Mouse (Mus musculus) bone marrow, adult 2 months (tissue): ENCODE measurements around the gene Smc4.

ENCODE experiments used
- CTCF ChIP-seq: fragments of 200-500 bp; IDR thresholded peaks from 2 replicates; pipeline ENCODE4 v1.5.1; 2011; ENCODE audit warnings: low read length, control low read depth; ENCODE audit not compliant: control insufficient read depth, insufficient read depth
- POLR2A ChIP-seq: fragments of 200-500 bp; IDR thresholded peaks from 2 replicates; pipeline ENCODE4 v1.6.1; 2011; ENCODE audit warnings: low read depth, mild to moderate bottlenecking, control low read depth, low read length, borderline replicate concordance; ENCODE audit not compliant: control insufficient read depth

GRCm38 (mm10) chr3:68980898-68981297 is 23.6 kb upstream of the Smc4 start:
- no peak for TF ChIP-seq CTCF
- no peak for TF ChIP-seq POLR2A
